Mouse (Mus musculus) adrenal gland, adult 8-10 months (tissue): ENCODE results near the gene Hydin. TPM values are rescaled to one million over a fixed set of nuclear protein-coding genes. Genes with fewer than 3 reads are reported as not detected.
"Not testable (repeated sequence)": the region's sequence is repeated elsewhere in the genome, so short reads cannot be mapped to it uniquely, and the experiment has no call there.

Experiments
- DNase-seq: peaks from one replicate; pipeline ENCODE4 v3.0.0; 2022
- total RNA-seq, 4 experiments: library from RNA; stranded (reverse); gene quantifications; 2 replicates each; pipeline ENCODE4 v1.2.4; 2022

Gene Hydin
- total RNA-seq, 4 experiments from 2014 or later = 0.16 to 0.70 (median 0.31) TPM

DNA sequence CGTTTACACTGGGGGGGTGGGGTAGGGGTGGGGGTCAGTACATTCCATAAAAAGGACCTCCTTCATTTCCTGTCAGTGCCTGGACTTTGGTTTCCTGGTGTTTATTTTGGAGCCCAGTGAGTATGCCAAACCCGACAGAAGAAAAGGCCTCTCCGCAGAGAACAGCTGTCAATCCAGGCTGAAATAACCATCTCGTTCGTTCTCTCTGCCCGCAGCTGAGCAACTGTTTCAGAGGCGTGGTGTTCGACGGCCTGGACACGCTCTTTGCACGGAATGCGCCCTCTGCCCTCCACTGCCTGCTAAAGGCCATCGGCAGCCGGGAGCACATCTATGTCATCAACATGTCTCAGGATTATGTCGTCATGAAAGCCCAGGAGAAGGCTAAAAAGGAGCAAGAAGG is 258.5 kb downstream of the Hydin start:
- DNase-seq = no peak

DNA sequence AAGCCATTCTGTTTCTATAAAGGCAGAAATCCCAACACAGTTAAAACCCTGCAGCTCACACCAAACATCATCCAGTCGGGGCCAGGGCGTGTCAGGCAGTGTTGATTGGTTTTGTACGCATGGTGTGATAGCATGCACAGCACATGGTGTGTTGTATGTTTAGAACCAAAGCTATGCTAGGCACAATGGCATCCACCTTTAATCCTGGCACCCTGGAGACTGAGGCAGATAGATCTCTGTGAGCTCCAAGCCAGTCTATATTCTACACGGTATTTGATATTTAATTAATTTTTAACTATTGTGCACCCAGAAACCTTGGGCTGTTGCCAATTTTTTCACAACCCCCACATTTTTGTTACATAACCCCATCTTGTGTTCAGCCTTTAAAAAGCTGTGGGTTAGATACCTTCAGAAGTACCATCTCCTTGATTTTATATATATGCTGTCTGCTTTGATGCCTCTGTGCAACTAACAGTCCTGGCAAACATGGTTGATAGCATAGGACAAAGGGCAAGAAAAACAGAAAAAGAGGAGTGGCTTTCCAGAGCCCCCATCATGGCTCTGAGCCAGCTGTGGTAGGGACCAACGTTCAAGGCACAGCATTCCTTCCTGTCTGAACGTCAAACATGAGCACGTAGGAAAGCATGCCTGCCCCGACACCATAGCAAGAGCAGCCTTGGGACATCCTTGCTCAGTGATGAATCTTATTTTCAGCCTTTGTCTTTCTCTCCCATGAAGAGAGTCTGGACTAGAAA is 263.4 kb downstream of the Hydin start:
- no peak for DNase-seq

DNA sequence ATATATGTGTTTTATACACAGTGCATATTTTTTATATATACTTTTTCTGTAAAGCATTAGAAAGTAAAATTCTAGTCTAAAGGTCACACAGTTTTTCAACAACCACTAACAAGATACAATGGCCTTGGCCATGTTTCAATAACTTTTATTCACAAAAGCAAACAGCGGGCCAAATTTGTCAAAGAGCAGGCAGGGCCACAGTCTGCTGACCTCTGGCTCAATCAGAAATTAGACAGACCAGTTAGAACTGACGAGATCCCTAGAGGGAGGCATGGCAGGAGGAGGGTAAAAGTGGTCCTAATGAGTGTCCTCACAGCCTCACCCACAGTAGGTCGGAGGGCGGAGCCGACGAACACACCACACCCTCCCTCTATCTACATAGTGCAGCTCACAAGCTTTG is 267.0 kb downstream of the Hydin start:
- DNase-seq = peak; percentile 33

DNA sequence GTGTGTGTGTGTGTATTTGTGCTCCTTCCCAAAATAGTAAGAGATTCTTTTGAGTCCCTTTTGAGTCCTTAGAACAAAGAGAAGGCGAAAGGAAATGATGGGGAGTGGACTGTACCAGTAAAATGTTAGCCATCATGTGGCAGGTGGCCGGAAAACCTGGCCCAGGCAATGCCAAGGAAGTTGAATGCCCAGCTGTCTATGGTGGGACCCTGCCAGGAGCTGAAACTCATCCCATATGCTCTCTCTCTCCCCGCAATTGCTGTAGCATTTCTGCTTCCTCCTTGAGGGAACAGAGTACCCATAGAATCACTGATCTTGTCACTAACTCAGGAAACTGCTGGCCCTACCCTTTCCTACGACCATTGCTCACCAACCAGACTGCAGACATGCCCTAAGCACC is 271.1 kb downstream of the Hydin start:
- no peak for DNase-seq

DNA sequence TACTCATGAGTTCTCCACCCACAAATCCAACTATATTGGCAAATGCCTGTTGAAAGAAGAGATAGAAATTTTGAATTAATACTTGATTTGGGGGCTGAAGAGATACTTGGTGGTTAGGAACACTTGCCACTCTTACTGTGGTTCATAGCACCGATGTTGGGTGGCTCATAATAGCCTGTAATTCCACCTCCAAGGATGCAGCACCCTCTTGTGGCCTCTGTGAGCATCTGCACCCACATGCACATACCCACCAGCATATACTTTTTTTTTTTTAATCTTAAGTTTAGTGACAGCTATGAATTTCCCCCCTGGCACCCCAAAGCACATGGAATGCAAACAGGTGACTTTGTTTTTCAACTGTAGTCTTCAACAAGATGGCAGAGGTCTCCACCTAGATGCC is 283.6 kb downstream of the Hydin start:
- DNase-seq = no peak

DNA sequence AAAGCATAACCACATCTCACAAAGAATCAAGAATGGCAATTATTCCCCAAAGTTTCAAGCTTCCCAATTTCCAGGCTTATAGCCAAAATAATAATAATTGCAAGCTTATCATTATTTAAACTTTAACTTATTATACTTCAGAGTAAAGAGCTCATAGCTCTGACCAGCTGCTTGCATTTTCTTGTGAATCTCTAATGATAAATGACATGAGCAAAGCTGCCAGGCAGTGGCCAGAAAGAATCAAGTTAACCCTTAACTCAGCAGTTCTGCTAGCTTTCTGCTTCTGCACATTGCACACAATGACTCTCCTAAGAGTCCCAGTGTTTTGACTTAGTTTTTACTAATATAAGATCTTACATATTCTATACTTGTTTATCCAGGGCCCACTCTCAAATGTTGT is 285.3 kb downstream of the Hydin start:
- not testable (repeated sequence) for DNase-seq

DNA sequence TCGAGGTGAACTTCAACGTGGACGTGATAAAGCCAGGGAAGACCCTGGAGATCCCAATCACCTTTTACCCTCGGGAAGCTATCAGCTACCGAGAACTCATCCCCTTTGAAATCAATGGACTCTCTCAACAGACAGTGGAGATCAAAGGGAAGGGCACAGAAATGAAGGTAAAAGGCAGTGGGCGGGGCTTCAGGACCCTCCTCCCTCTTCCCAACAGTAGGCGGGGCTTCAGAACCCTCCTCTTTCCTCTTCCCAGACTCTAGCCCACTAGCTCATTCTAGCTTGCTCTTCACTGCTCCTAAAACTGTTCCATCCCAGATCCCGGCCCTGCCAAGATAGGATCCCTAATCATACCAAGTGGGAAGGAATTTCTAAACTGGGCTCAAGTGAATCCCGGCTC is 325.9 kb downstream of the Hydin start:
- no peak for DNase-seq

DNA sequence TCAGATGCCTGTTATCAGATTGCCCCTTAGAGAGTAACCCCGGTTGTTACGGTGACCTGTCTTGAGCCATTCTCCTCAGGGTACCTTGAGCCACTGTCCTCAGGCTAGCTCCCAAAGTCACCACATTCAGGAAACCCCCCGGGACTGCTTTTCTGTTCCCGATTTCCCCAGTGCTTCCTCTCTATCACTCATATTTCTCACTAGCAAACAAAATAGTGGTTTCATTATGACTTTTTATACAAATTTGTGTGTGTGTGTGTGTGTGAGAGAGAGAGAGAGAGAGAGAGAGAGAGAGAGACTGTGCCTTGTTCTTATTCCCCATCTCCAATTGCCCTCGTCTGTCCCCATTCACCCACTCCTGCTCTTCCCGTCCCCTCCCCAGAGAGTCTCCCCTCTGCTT is 327.4 kb downstream of the Hydin start:
- DNase-seq = no peak

DNA sequence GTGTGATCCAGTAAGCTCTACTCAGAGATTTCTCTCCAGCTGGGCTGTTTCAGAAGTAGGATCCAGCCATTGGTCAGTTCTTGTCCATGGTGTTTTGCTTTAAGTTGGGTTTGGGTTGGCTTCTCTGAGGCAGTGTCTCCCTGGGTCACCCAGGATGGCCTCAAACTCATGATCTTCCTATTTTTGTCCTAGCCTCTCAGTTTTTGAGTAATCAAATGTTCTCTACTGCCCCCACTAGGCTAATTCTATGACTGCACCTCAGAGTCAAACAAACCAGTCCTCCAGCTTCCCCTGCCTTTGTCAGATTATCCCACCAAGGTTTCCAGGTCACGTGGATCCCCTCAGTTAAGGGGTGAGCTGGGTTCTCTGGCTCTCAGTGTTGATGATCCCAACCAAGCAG is 337.8 kb downstream of the Hydin start:
- DNase-seq = no peak

DNA sequence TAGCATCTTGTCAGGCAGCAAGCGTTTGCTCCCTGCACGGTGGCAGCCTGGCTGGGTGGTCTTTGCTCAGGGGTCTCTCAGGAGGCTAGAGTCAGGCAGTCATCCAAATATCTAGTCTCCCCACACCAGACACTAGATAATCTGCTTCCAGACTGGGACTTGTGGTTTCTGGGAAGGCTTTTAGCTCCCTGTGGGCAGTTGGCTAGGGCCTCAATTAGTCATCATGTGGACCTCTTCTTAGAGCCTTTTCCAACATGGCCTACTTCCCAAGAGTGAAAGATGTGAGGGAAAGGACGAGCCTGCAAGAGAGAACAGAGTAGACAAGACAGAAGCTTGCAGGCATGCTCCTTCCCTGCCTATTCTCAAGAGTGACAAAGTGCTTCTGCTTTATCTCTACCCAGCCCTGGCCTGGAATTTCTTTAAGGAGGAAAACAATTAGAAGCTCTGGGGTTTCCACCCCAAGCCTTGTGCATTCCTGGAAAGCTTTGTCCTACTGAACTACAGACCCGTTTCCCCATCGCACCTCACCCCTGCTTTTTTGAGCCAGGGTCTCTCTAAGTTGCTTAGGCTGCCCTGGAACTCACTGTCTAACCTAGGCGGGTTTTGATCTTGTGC is 338.7 kb downstream of the Hydin start:
- DNase-seq = no peak

DNA sequence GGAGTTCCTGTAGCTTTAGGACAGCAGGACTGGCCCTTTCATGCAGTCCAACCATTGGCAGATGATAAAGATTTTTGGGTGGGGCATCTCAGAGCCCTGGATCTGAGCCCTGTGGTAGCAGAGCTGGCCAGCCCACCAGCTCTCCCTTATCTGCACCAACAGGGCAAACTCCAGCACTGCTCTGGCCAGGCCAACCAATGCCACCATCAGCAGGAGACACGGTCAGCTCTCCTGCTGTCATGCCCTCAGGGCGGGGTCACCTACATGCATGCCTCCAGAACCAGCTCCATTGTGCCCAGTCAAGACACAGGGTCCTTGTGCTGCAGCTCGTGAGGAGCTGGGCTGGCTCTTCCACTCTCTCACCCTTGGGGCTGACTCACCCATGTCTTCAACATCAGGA is 349.0 kb downstream of the Hydin start:
- no peak for DNase-seq

DNA sequence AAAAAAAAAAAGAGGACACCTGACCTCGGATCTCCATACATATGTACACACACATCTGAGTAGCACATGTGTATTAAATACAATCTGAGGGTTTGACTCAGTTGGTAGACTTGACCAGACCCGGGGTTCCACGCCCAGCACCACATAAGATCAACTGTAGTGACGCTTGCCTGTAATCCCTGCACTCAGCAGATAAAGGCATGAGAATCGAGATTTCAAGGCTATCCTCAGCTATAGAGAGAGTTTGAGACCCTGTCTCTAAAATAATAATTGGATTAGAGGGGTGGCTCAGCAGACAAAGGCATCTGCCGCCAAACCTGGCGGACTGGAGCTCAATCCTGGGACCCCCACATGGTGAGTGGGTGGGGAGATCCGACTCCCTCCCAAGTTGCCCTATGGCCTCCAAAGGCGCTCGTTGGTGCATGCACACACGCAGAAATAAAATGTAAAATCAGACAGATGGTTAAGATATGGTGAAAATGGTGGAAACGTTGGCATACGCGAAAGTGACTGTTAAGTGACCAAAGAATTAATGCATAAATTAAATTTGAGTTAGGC is 351.1 kb downstream of the Hydin start:
- DNase-seq = no peak

DNA sequence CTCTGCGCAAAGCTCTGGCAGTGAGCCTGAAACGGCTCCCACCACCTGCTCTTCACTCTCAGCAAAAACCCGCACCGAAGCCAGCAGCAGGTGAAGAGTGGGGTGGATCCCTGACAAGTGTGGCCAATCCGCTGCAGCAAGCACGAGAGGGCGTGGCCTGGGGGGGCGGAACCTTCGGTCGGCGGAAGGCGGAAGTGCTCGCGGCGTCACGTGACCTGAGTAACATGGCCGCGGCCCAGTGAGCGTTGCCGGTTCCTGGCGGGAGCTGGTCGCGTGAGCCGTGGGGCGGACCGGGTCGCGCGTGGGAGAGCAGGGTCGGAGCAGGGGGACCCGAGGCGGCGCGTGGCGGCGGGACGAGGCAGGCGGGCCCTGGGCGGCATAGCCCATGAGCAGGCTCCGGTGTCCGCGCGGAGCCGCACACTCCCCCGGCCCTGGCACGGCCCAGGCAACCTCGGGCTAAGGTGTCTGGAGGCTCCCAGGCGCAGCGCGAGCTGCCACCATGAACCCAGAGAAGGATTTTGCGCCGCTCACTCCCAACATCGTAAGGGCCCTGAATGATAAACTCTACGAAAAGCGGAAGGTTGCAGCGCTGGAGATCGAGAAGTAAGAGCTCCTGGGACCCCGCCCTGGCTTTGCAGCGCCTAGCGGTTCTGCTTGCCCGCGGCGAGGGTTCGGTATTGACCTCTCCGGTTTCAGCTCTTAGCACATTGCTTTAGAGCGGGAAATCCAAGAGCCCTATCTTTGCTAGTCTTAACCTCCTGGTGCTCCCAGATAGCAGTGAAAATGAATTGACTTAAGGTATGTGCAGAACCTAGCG is 351.8 kb downstream of the Hydin start, which contains the start of gene Vac14:
Vac14 (plus strand) TSS at position 195 of the 817 bp plus-strand sequence.
- DNase-seq = peak; percentile 95

DNA sequence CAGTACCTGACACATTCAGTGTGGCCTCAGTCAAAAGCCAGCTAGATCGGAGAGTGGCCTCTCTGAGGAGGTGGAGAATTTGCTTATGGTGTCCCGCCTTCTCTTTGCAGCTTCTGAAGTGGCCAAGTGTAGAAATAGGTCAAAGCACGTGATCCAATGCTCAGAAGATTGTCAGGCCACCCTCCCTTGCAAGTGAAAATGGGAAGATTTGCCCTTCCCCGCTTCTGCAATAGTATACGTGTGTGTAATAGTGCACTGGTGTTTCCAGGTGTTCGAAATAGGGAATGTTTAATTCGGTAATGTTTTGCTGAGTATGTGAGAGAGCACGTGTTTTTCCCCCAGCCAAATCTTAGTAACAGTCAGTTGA is 352.4 kb downstream of the Hydin start:
- no peak for DNase-seq

DNA sequence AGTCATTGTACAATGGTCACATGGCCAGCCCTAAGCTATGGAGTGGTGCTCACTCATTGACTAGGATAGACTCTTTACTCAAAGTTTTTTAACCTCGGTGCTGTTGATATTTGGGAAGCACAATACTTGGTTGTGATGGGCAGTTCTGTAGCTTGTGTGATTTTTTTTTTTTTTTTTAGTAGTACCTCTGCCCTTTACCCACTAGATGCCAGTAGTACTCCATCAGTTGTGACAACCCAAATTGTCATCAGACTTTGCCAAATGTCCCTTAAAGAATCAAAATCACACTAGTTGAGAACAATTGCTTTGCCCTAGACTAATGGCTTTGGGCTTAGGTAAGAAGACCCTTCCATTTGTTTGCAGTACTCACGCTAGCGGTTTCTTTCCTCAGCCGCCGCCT is 353.1 kb downstream of the Hydin start:
- DNase-seq = no peak

DNA sequence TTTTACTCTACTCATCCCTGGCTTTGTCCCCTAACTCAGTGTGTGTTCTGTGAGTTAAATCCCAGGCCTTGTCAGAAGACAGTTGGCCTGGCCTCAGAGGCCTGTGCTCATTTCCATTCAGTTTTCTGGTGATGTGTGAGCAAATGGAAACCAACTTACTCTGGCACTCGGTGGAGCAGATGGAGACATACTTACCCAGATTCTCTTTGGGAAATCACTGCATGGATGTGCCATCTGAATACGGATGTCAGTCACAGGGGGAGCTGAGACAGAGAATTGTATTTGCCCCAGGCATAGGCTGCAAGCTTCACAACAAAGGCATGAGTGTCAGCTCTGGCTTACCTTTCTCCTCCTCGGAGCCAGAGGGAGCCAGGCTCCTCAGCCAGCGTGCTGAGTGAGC is 359.7 kb downstream of the Hydin start:
- no peak for DNase-seq

DNA sequence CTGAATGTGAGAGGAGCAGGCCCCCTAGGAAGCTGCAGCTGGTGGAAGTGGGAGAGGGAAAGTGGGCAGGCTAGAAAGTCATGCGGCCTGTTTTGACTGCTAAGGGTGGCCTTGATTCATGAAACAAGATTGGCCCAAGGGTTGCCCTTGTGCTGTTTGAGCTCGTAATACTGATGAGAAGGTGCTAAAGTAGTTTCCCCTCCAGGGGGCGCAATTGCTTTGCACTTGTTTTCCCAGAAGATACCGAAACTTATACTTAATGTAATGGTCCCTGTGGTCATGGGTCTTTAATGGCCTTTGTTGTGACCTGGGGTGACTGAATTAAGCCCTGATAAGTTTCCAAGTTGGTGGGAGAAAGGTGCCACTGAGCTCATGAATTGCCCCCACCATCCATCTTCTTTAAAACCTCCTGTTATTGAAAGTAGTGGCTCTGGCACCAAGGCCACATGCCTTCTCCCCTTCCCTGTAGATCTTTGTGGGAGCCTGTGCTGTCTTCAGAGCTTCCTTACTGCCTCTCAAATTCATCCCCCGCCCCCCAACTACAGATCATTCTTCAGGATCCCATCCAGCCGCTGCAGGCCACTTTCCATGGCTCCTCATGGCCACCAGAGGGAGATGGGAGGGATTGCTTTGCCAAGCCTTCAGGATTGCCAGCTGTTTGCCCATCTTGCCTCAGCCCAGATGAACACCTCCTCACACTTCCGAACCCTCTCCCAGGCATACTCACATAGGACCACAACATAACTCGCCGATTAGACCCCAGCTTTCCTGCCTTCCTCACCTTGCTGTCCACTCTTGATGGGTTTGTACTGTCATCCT is 362.7 kb downstream of the Hydin start:
- DNase-seq = peak; percentile 66

DNA sequence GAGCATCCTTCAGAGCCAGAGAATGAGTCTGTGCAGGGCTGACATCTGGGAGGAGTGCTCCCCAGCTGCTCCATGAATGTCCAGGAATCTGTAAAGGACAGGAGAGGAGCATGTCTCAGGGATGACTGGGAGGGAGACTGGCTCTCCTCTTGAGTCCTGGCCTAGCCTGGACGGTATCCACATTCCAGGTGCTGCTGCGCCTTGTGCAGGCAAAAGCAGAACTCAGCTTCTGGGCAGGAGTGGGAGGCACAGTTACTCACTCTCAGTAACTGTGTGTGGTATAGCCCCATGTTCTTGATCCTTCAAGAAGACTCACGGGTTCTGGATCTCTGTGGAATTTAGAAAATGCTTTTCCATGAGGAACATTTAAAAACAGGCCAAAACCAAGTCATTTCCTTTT is 363.3 kb downstream of the Hydin start:
- DNase-seq = no peak

DNA sequence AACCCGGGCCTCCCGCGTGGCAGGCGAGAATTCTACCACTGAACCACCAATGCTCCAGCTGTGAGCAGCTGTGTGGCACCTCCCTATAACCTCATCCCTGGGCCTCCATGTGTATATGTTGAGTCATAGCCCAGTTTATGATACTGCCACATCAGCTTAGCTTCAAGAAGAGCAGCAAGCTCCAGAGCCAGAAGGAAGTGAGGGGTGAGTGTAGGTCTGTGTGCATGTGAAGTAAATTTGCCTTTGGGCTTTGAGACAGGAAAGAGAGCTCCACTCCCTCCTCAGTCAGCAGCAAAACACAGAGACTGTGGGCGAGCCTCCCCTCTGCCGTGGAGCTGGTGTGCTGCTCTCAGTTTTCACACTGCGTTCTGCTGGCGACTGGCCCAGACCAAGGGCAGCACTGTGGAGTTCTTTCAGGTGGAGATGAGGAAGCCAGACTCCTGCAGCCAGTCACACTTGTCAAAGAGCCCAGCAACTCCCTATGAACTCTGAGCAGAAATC is 363.8 kb downstream of the Hydin start:
- no peak for DNase-seq

DNA sequence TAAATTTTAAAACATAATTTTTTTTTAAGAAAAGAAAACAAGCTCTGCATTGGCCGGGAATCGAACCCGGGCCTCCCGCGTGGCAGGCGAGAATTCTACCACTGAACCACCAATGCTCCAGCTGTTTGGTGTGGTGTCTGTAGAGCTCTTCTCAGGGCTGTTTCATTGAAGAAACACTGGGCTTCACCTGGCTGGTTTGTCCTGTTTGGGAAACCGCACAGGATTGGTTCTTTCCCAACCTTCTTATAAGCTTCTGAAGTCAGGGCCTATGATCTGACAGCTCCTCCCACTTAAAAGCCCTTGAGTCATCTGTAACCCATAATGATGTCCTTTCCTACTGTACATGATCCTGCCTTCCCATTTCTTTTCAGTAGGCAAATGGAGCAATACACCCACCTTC is 364.4 kb downstream of the Hydin start:
- no peak for DNase-seq

DNA sequence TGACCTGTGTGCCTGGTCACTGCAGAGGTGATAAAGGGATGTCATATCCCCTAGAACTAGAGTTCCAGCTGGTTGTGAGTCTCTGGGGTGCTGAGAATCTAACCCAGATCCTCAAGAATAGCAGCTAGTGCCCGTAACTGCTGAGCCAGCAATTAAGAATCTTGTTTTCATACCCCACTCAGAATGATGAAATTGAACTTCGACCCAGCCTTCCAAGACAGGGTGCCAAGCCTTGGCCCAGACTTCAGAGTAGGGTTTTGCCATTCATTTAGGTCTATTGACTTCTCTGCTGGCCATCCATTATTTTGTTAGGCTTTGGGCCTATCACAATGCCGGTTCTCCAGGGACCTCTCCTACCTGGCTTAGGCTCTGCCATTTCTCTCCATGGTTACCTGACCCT is 367.0 kb downstream of the Hydin start:
- DNase-seq = no peak

DNA sequence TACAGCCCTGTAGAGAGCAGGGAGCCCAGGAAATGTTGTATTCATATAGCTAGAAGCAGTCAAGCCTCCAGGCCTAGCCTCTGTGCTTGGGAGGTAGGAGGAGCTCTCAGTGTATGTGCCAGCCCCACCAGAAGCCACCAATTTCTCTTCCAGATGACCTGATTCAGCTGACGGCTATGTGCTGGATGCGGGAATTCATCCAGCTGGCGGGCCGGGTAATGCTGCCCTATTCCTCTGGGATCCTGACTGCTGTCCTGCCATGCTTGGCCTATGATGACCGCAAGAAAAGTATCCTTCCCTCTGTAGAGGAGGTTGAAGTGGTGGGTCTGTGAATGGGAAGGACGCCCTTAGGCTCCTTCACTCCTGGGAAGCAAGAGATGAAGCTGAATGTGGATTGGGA is 369.4 kb downstream of the Hydin start:
- DNase-seq = no peak
